In genomic region chr3:100922506-100923375, GRCm38 (mm10) we compare ENCODE assay signal across 8 mouse cellular contexts. TPM values are rescaled to one million over a fixed set of nuclear protein-coding genes. Genes with fewer than 3 reads are reported as not detected.
DNase-seq lines count a peak whose midpoint lies in the region; ATAC-seq and TF ChIP-seq lines count a peak whose summit lies in the region.

No protein-coding gene starts in this region.

- H3K4me2 ChIP-seq in hindbrain, embryonic 13.5 days, result peak overlapping the region; percentile 71
- peak overlapping the region; percentile 62 for H3K4me2 ChIP-seq in midbrain, embryonic 12.5 days (replicated peaks)

- H3K9ac ChIP-seq in hindbrain, embryonic 13.5 days, result peak overlapping the region; percentile 81
- H3K9ac ChIP-seq in midbrain, embryonic 12.5 days (replicated peaks), result peak overlapping the region; percentile 65

- no peaks in the 10 kb centered on the region for H3K27me3 ChIP-seq in testis, adult 2 months (ENCODE audit: control insufficient read depth, insufficient read depth, low read length)
- no peaks in the 10 kb centered on the region for H3K27me3 ChIP-seq in hindbrain, embryonic 13.5 days
- no peaks in the 10 kb centered on the region for H3K27me3 ChIP-seq in midbrain, embryonic 12.5 days

- no peak for DNase-seq in cerebellum, postnatal 4 days (ENCODE audit: low spot score in 2 of 2)
- no peak for DNase-seq in testis, postnatal 14 days (ENCODE audit: low spot score)
- DNase-seq in c-Kit-positive CD71-positive TER-119-positive erythroid progenitor cells, embryonic 14.5 days (ENCODE audit: low spot score), result no peak
- DNase-seq in testis, postnatal 10 days (ENCODE audit: low spot score), result no peak

- peaks cover 12% of the 10 kb centered on the region for H3K4me1 ChIP-seq in testis, adult 2 months (ENCODE audit: control insufficient read depth, insufficient read depth, low read length)
- H3K4me1 ChIP-seq in hindbrain, embryonic 13.5 days (replicated peaks), result peaks cover 54% of the 10 kb centered on the region
- H3K4me1 ChIP-seq in midbrain, embryonic 12.5 days, result peaks cover 37% of the 10 kb centered on the region

- peak overlapping the region; percentile 85 for H3K4me3 ChIP-seq in testis, adult 2 months (ENCODE audit: control insufficient read depth, low read depth, low read length)
- H3K4me3 ChIP-seq in hindbrain, embryonic 13.5 days, result peak overlapping the region; percentile 53
- H3K4me3 ChIP-seq in midbrain, embryonic 12.5 days, result peak overlapping the region; percentile 52

- H3K9me3 ChIP-seq in hindbrain, embryonic 13.5 days, result no peaks in the 10 kb centered on the region
- H3K9me3 ChIP-seq in midbrain, embryonic 12.5 days, result no peaks in the 10 kb centered on the region

- no peak for TF ChIP-seq POLR2A in testis, adult 2 months (IDR thresholded peaks at IDR 0.05; ENCODE audit: control insufficient read depth, low read depth, low read length)

- no peak for TF ChIP-seq CTCF in testis, adult 2 months (IDR thresholded peaks at IDR 0.05; ENCODE audit: control insufficient read depth, insufficient read depth, insufficient replicate concordance, low read depth, low read length)

- peak; percentile 32 for ATAC-seq in cerebellum, adult (ENCODE audit: insufficient number of reproducible peaks, low FRiP score, low TSS enrichment)
- peak; percentile 70 for ATAC-seq in hindbrain, embryonic 13.5 days (ENCODE audit: low FRiP score)
- ATAC-seq in midbrain, embryonic 12.5 days (ENCODE audit: low FRiP score, low read depth), result peak; percentile 67

- H3K36me3 ChIP-seq in testis, adult 2 months (ENCODE audit: control insufficient read depth, insufficient read depth, low read length), result no peaks in the 10 kb centered on the region
- H3K36me3 ChIP-seq in hindbrain, embryonic 13.5 days, result peaks cover 10% of the 10 kb centered on the region
- H3K36me3 ChIP-seq in midbrain, embryonic 12.5 days, result peaks cover 2% of the 10 kb centered on the region; the same call in 1 of the 2 replicates

- peak overlapping the region; percentile 26; the same call in 1 of the 2 replicates for H3K27ac ChIP-seq in testis, adult 2 months (ENCODE audit: control insufficient read depth, insufficient read depth, low read depth, low read length)
- H3K27ac ChIP-seq in hindbrain, embryonic 13.5 days, result peak overlapping the region; percentile 84
- peak overlapping the region; percentile 67; the same call in 1 of the 2 replicates for H3K27ac ChIP-seq in midbrain, embryonic 12.5 days (replicated peaks)

- WGBS in hindbrain, embryonic 13.5 days, result 39% methylated on average over 28 of the region's 28 CpGs
- 36% methylated on average over 28 of the region's 28 CpGs for WGBS in midbrain, embryonic 12.5 days

RNA-seq across cellular contexts. Expression of gene Trim45, which starts 0.7 kb away (rescaled TPM):
- 33.7 and 38.9 TPM in 2 replicates for polyA plus RNA-seq in testis, adult 2 months (2012; rRNA removed)
- polyA plus RNA-seq in hindbrain, embryonic 13.5 days (2015; fragmentation: Nextera tagmentation; extraction: Ambion mirVana), result 7.5 and 8.3 TPM in 2 replicates
- polyA plus RNA-seq in midbrain, embryonic 12.5 days (2016; fragmentation: Nextera tagmentation; extraction: Ambion mirVana), result 6.1 and 8.0 TPM in 2 replicates

RNA-seq across cellular contexts. Expression of gene Ttf2, which starts 46.7 kb away (rescaled TPM):
- polyA plus RNA-seq in testis, adult 2 months (2012; rRNA removed), result 2.7 and 3.0 TPM in 2 replicates
- polyA plus RNA-seq in hindbrain, embryonic 13.5 days (2015; fragmentation: Nextera tagmentation; extraction: Ambion mirVana), result 6.3 and 6.5 TPM in 2 replicates
- 21.2 and 22.4 TPM in 2 replicates for polyA plus RNA-seq in midbrain, embryonic 12.5 days (2016; fragmentation: Nextera tagmentation; extraction: Ambion mirVana)

Comparison
In these comparisons a context has a peak if more than half of its experiments do, and no peak if none do; other contexts are left out.
1. H3K27ac ChIP-seq: peak in every context shown above with its lines; median percentile 84 in hindbrain, embryonic 13.5 days; 67 in midbrain, embryonic 12.5 days; 26 in testis, adult 2 months.